Mouse (Mus musculus) liver, embryonic 14.5 days (tissue): Measurements from ENCODE around the gene Ndrg4.

Experiments
- CTCF ChIP-seq: IDR thresholded peaks from 2 replicates; pipeline ENCODE4 v1.5.1; 2016; ENCODE audit warnings: antibody characterized with exemption, low read depth, control low read depth
- EP300 ChIP-seq: IDR thresholded peaks from 2 replicates; pipeline ENCODE4 v1.6.1; 2016; ENCODE audit warnings: antibody characterized with exemption, low read depth

DNA sequence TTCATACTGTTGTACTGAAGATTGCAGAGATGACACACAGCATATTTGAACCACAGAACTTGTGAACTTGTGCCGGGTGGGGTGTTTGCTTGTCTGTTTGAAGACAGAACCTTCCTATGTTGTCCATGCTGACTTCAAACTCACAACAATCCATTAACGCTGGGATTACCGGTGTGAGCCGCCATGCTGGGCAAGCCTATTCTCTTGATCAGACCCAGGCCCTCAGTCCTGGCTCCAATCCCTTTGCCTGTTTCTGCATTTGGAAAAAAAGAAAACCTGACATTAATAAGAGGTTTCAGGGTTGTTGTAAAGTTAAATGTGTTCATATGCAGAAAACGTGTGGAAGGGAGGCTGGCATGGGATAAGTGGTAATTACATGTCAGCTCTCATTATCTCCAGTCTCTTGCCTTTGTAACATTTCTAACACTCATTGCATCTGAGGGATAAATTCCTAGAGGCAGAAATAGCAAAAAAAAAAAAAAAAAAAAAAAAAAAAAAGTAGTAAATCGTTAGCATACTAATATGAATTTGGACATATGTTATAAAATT is 16.4 kb upstream of the Ndrg4 start:
- TF ChIP-seq CTCF (no peak), EP300 (no peak)
